Mouse (Mus musculus): ENCODE measurements around the gene Soga1.

Gene Soga1

DNA sequence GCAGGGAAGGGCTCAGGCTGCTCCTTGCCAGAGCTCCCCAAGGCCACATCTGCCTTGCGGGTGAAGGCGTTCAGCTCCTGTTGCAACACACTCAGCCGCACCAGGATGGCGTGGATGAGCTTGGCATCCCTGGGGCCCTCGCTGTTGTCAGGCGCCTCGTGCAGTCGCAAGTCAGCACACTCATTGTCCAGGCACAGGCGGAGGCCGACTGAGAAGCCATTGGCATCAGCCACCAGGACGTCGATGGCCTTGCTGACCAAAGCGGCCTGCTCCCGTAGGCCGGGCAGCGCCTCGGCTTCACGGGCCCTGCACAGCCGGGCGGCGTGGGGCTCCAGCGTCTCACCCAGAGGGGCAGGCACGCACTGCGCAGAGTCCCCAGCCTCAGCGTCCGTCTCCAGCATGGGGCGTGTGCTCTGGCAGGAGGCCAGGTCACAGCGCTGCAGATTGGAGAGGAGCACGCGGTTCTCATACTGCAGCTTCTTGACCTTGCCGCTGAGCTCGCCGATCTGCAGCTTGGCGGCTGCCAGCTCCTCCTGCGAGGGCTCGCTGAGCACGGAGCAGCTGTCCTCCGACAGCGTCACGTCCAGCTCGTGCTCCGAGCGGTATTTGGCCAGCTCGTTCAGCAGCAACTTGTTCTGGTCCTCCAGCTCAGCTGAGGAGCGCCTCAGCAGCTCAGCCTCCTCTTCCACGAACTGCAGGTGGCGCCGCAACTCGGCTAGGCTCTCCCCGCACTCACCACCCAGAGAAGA is 39.0 kb downstream of the Soga1 start:
- in situ Hi-C loops (cut with MboI, MseI): no loop called here

DNA sequence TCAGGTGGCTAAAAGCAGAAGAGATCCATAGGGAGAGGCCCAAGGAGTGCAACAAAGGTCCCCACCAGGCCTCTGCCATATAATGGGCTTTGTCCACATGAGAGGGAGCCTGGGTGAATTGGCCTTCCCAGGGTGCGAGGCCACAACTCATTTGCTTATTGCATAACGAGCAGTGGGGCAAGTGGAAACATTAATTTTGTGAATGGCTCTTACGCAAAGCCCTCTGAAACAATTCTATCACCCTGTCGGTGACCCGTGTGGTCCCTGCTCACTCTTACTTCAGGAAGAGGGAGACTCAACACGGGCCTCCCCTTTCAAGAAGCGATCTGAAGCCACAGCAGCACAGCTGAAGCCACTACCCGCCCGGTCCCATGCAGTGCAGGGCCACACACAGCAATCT is 41.8 kb downstream of the Soga1 start:
- in situ Hi-C loops (cut with MboI, MseI): no loop called here

DNA sequence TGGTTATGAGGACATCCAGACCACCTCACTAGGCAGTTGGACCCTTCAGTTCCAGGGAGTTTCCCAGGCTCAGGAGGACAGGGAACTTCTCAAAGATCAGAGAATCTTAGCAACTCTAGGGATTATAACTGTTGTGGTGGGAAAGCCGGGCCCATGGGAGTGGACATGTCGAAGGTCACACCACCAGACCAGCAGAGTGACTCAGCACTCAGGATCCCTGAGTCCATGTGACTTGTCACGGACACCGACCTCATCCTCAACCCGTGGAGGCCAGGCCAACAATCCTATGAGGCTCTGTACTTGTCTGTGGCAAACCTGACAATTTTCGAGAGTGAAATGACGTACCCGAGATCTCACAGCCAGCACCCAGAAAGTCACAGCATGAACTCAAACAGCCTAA is 42.7 kb downstream of the Soga1 start:
- in situ Hi-C loops (cut with MboI, MseI): no loop called here

DNA sequence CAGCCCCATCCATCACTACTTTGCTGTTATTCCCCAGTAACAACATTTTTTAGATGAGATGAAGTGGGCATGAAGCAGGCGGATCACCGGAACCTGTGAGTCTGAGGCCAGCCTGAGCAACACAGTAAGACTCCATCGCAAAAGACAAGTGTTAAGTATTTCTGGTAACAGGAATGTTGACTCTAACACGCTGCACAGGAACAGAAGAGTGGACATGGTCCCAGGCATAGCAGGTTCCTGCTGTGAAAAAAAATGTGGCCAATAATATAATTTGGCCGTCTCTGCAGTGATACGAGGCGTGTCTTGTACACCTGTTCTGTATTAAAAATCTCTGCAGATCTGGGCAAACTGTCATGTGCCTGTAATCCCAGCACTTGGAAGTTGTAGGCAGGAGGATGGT is 43.7 kb downstream of the Soga1 start:
- in situ Hi-C loops (cut with MboI, MseI): no loop called here

DNA sequence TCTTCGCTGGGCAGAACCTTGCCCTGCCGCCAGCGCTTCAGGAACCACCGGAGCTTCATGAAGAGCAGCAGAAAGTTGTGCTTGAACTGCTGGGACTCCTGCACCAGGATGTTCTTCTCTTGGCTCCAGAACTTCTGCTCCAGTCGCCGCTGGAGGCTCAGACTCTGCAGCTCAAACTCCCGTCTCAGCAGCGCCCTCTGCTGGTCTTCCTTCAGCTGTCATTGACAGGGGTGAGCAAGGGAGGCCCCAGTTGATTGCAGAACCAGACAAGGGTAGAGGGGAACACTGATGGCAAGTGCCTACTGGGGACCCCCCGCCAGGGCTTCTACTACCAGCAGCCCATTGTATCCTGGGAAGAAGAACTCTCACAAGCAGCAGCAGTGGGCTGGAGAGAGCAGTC is 48.2 kb downstream of the Soga1 start:
- in situ Hi-C loops (cut with MboI, MseI): no loop called here

DNA sequence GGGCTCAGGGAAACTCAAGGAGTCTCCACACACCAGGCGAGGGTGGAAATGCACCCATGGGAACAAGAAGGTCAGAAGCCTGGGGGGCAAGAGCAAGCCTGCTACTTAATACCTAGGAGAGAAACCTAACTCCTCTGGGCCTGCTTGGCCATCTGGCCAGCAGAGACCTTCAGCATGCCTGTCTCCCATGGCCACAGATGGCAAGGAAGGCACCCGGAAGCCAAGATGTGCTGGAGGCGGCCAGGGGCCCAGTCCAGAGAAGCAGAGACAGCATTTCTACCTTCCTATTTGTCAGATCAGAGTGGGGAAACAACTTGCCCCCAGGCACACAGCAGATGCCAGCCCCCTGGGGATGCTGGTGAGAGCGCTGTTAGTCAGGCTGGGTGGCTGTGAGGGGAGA is 50.8 kb downstream of the Soga1 start:
- in situ Hi-C loops (cut with MboI, MseI): no loop called here

DNA sequence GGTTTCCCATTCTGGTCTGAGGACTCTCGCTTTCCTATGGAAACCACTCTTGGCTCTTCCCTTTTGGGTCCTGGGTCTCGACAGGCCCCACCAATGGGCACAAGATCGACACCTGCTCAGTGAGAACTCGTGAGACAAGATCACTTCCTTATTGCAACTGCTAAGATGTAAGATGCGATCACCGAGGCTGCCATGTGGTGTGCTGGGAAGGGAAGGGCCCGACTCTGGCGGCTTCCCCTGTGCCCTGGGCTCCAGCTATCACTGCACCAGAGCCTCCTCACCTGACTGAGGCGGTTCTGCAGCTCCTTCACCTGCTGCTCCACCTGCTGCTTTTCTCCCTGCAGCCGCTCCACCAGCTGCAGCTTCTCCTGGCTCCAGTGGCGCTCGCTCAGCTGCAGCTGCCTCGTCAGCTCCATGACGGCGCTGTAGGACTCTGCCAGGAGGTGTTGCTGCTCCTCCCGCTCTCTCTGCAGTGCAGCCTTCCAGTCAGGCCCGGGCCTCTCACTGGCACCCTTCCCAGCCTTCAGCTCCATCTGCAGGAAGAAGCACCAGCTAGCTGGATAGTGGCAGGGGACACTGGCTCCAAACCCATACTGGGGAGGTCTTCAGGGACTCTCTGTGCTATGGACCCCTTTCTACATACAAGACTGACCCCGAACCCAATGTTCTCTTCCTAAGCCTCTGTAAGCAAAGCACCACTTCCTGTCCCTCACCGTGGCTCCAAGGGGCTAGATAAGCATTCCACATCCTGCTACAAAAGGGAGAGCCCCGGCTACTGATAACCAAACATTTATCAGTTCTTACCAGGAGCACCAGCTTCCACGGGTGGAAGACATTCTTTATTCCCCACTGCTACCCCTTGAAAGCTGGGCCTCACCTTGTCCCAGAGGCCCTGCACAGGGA is 51.7 kb downstream of the Soga1 start:
- in situ Hi-C loops (cut with MboI, MseI): no loop called here

DNA sequence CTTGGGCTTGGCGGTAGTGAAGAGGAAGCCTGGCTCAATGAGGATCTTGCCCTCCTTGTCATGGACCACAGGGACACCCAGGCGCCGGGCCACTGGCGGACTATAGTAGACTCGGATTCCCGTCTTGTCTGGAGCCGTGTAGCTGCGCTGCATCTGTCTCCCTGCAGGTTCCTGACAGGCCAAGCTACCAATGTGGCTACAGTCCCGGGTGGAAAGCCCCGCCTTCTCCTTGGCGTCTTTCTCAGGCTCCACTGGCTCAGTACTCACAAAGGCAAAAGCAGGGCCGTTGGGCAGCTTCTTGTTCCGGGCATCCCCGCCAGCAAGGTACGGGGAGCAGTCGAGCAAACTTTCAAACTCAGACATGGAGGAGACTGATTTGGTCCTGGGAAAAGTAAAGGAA is 57.9 kb downstream of the Soga1 start:
- in situ Hi-C loops (cut with MboI, MseI): no loop called here

DNA sequence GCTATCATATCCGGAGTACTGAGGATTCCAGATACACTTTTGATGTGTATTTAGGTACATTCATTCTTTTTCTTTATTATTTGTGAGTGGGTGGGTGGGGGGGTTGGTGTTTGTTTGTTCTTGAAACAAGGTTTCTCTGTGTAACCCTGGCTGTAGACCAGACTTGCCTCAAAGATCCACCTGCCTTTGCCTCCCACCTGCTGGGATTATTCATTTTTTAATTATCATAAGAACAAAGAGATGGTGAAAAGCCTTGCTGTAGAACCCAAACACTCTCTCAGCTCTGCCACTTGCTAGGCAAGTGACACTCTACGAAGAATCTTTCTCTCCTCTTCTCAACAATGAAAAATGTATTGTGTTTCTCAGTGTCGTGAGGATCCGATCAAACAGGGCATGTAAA is 59.8 kb downstream of the Soga1 start:
- in situ Hi-C loops (cut with MboI, MseI): no loop called here

DNA sequence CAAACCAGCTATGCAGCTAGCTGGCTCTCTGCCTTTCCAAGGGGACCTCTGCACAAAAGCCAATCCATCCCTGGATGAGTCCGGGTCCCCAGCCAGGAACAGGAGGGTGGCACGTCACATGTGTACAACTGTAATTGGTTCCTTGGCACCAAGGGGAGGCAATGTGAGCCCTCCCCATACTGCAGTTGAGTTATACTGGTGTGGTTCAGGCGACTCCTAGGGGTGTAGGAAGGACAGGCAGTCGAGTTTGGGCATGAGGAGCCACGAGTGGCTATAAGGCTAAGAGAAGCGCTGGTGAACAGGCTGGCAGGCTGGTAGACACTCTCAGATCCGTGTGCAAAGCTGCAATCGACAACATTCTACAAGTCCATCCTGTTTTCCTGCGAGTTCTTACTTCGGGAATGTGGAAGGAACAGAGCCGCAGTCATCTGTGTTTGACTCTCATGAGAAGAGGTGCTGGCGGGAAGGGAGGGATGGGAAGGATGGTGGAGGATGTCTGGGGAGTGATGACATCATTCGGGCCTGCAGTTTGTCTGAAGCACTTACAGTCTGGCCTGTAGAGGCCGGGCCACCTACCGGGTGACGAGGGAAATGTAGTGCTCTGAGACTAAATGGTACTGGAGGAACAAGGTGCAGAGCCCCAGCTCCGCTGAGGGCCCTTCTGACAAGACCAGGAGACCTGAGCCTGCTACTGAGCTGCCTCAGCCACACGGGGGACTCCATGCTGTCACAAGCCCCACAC is 62.4 kb downstream of the Soga1 start:
- in situ Hi-C loops (cut with MboI, MseI): no loop called here

DNA sequence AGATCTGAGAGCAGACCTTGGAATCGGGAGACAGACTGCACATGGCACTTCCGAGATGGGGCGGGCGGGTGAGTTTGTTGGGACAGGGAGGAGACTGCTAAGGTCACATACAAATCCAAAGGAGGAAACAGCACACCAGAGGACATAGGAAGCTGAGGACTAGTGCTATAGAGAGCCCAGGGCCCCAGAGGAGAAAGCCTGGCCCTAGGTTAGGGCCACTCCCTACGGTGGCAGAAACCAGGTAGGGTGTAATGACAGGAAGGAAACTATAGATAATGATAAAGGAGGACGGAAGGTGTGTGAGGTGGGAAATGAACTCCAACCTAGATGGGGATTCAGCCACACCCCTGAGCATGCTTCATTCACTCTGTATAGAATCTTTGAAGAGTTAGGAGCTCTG is 66.7 kb downstream of the Soga1 start:
- in situ Hi-C loops (cut with MboI, MseI): no loop called here

DNA sequence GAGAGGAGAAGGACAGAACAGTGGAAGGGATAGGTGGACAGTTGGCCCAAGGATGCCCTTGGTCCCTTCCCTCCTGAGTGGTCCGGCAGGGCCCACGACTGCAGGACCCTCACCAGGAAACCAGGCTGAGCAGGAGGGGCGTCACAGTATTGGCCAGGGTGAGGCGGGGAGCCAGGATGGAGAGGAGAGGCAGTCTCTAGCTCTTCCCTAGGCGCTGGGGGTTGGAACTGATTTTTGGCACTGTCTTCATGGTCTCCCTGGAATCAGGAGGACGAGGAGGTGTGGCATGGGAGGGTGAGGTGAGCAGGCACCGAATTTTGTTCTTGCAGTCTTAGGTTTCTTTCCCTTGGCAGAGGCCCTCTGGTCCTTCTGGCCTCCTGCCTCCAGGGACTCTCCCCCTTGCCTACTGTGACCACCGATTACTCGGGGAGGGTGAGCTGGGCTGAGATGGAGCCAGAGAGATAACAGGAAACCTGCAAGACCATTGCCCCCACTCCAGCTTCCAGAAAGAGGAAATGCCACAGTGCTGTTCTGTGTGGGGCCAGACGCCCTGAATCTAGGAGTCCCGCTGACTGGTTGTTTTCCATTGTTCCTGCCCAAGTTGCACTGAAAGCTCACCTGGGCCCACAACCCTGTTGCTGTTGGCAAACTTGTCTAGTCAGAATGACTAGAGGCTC is 68.3 kb downstream of the Soga1 start:
- in situ Hi-C loops (cut with MboI, MseI): no loop called here

DNA sequence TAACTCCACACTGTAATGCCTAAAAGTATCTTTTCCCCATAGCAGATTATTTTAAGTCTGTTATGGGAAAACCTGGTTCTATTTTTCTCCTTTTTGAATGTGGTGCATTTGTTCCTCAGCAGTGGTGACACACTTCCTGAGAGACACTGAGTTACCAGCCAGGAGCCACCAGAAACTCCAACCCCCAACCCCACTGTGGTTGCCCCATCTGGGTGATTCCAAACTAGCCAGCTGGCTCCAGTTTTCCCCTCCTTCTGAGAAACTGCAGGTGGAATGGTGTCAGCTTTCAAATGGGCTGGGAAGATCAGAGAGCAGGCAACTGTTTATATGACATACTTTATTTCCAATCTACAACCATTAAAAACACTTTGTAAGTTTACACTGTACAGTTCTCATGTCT is 68.9 kb downstream of the Soga1 start:
- in situ Hi-C loops (cut with MboI, MseI): no loop called here

DNA sequence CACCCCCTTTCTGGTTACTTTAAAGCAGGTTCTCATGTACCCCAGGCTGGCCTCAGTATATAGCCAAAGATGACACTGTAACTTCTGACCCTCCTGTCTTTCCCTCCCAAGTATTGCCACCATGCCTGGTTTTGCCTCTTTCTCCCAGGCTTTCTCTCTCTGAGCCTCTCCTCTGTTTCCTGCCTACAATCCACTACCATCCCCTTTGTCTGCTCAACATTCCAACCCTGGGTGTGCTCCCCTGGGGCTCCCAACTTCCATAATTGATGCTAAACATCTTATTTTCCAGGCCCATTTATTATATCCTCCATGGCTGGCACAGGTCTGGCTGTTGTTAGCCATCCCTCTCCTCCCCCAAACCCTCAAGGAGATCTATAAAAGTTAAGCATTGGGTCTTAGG is 70.5 kb downstream of the Soga1 start:
- in situ Hi-C loops (cut with MboI, MseI): no loop called here

DNA sequence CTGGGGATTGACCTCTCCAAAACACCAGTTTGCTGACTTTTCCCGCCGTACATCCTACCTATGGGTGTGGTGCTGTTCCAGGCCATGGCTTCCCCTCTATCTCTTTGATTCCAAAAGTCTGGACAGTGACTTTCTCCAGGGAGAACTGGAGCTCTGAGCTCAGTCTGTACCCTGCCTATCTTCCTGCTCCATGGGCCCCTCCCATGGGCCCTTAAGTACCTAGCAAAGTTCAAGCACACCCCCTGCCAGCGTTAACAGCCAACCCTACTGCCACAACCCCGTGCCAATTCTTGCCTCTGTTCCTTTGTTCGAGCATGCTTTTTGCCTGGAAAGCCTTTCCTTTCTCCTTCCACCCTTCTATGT is 71.8 kb downstream of the Soga1 start:
- in situ Hi-C loops (cut with MboI, MseI): no loop called here

DNA sequence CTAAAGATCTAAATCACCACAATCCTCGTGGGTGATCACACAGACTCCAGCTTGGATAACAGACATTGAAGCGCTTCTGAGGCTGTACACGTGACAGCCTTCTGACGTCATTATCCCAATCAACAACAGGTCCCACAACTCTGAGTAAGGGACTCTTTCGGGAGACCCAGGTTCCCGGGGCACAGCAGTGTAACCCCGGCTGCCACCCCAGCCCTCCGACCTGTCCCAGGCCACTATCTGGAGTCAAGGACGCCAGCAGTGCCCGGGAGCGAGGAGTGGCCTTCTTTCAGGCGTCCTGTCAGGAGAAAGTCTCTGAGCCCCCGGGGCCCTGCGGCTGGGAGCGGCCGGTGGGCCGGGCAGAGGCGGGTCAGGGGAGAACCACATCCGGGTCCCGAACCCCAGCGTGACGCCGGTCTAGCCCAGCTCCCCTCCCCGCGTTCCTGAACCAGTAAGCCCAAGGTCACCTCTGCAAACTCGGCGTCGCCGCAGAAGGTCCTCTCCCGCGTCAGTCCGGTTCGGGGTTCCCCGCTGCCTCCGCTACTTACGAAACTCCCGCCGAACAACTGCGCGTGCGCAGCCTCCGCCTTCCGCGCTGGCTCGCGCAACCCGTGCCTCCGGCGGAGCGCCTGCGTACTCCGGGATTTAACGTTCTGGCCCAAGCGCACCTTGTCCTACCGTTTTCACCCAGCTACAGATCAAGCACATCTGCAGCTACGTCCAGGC is 72.4 kb downstream of the Soga1 start, which contains the start of gene Dsn1:
TSS of gene Dsn1 (minus strand) at position 644 of the 723 bp plus-strand sequence.
- in situ Hi-C loops (cut with MboI, MseI): no loop called here

DNA sequence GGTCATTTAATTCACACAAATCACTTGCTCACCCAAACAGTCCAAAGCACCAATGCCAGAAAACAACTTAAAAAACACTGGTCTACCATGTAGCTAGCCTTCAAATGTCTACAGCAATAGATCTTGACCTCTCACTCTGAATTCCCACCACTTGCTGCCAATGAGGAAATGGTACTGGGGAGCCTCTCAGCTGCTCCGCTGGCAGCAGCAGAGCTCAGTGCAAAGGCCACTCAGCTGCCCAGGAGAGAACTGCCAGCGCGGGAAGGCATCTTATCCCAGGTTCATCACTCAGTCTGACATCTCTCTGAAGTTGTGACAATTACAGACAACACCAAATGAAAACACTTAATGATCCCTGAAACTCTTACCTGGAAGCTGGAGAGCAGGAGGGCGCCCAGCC is 76.7 kb downstream of the Soga1 start:
- in situ Hi-C loops (cut with MboI, MseI): no loop called here

DNA sequence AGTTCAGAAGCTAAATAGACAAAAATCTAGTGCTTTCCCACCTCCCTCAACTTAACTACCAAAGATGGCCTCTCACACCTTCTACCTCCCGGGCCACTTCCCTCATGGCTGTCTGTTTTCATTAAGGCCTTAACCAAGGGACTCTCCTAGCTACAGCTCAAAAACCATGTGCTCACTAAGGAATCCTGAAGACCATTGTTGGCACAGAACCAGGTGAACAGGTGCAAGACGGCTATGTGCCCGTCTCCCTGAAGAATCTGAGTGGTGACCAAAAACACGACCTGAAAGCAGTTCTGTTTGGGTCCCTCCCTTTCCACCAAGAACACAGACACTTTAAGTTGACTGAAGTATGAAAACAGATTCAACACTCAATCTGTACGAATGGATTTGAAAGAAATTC is 80.8 kb downstream of the Soga1 start:
- in situ Hi-C loops (cut with MboI, MseI): loop anchor here (5.0 kb wide), 1 partner anchor 811 kb away; no protein-coding TSS in a partner anchor

DNA sequence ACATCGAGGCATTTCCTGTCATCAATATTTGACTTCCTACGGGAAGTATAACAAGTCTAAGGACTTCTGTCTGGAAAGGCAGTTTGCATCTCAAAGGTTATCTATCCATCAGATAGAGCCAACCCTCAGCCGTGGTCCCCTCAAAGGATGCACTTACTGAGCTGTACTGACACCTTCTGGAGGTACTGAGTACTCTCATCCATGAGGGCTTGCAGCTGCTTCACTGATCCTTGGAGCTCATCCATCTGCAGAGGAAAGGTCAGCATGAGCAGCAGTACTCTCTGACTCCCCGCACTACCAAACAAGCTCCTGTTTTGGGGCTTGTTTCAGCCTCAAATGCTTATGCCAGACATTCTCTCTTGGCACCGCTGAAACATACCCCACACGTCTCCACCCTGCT is 82.5 kb downstream of the Soga1 start:
- in situ Hi-C loops (cut with MboI, MseI): loop anchor here (5.0 kb wide), 1 partner anchor 809 kb away; no protein-coding TSS in a partner anchor

DNA sequence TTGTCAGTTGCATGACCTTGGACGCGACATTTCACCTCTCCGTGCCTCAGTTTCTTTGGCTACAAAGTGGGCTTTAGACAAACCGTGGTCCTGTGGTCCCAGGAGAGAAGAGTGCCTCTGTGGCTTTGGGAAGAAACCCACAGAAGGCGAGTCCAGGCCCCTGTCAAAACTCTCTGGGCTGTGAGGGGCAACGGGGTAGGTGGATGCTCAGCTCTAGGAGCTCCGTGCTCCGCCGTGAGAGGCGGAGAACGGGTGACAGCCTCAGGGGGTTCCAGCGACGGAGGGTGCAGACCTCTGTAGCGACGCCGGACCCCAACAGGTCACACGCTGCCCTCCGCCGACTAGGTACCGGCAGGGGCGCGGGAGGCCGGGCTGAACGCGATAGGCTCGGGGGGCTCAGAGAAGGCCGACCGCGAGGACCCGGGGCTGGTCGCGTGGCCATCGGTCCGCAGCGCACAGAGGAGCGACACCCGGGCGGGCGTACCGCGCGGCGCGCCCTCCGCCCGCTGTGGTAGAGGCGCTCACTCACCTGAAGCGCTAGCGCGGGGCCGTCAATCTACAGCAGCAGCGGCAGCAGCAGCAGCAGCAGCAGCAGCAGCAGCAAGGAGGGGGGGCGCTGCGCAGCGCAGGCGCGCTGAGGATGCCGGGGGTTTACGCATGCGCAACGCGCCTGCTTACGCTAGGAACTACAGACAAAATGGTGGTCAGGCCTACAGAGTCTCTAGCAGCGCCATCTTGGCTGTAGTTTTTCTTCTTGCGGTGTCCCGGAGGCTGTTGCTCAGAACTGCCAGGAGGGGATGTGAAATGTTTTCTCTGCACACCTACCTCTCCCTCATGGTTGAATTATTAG is 87.4 kb downstream of the Soga1 start, which contains the start of gene Ndrg3:
TSS of gene Ndrg3 (minus strand) at position 587 of the 850 bp plus-strand sequence.
- in situ Hi-C loops (cut with MboI, MseI): no loop called here

Data from T-helper 1 cell (primary cell).